10 mouse cellular contexts compared by ENCODE assay signal in genomic region chr12:73052036-73052650, GRCm38 (mm10). TPM values are rescaled to one million over a fixed set of nuclear protein-coding genes. Genes with fewer than 3 reads are reported as not detected.
DNase-seq lines count a peak whose midpoint lies in the region; ATAC-seq and TF ChIP-seq lines count a peak whose summit lies in the region.
"Had no signal": no experiment of that assay in that cellular context is flagged by ENCODE, and none has a peak within 500 bp of the region (broad histone marks: within the 10 kb centered on the region; RNA-seq: fewer than 3 reads in every experiment).

No protein-coding gene starts in this region.

- no peaks in the 10 kb centered on the region for H3K36me3 ChIP-seq in neural tube, embryonic 11.5 days (ENCODE audit: control insufficient read depth, insufficient read depth, low read length)
- H3K36me3 ChIP-seq in hindbrain, embryonic 13.5 days: no peaks in the 10 kb centered on the region
- H3K36me3 ChIP-seq in liver, embryonic 12.5 days: no peaks in the 10 kb centered on the region
- H3K36me3 ChIP-seq in lung, postnatal 0 days (ENCODE audit: insufficient read depth, low read length): no peaks in the 10 kb centered on the region

- no peak for TF ChIP-seq CTCF in lung, postnatal 0 days (IDR thresholded peaks at IDR 0.05)

- no peak overlapping the region for H3K4me3 ChIP-seq in neural tube, embryonic 11.5 days (ENCODE audit: low read depth, low read length)
- H3K4me3 ChIP-seq in hindbrain, embryonic 13.5 days: no peak overlapping the region
- H3K4me3 ChIP-seq in liver, embryonic 12.5 days: no peak overlapping the region
- H3K4me3 ChIP-seq in lung, postnatal 0 days (ENCODE audit: low read depth, low read length): no peak overlapping the region

- H3K9me3 ChIP-seq in neural tube, embryonic 11.5 days (ENCODE audit: control insufficient read depth, low read length): no peaks in the 10 kb centered on the region
- no peaks in the 10 kb centered on the region for H3K9me3 ChIP-seq in hindbrain, embryonic 13.5 days
- H3K9me3 ChIP-seq in liver, embryonic 12.5 days (replicated peaks): no peaks in the 10 kb centered on the region
- no peaks in the 10 kb centered on the region for H3K9me3 ChIP-seq in lung, postnatal 0 days (ENCODE audit: low read length)

- H3K4me1 ChIP-seq in neural tube, embryonic 11.5 days (ENCODE audit: control insufficient read depth, insufficient read depth, low read length): 0 out of 2 replicates have a peak, but pooled peaks cover 8% of the 10 kb centered on the region
- peaks cover 16% of the 10 kb centered on the region for H3K4me1 ChIP-seq in hindbrain, embryonic 13.5 days (replicated peaks)
- peaks cover 10% of the 10 kb centered on the region; the same call in 1 of the 2 replicates for H3K4me1 ChIP-seq in liver, embryonic 12.5 days
- H3K4me1 ChIP-seq in lung, postnatal 0 days (ENCODE audit: insufficient read depth, low read depth, low read length): peaks cover 7% of the 10 kb centered on the region; the same call in 1 of the 2 replicates

- ATAC-seq in neural tube, embryonic 11.5 days (ENCODE audit: insufficient read depth, low FRiP score, low TSS enrichment): no peak
- no peak for ATAC-seq in hindbrain, embryonic 13.5 days (ENCODE audit: low FRiP score)
- no peak for ATAC-seq in liver, embryonic 12.5 days
- no peak for ATAC-seq in lung, postnatal 0 days

- TF ChIP-seq EP300 in lung, postnatal 0 days (IDR thresholded peaks at IDR 0.05): no peak

- no peak overlapping the region for H3K27ac ChIP-seq in neural tube, embryonic 11.5 days (ENCODE audit: low read depth, low read length)
- H3K27ac ChIP-seq in hindbrain, embryonic 13.5 days: peak overlapping the region; percentile 37; the same call in 1 of the 2 replicates
- H3K27ac ChIP-seq in liver, embryonic 12.5 days: no peak overlapping the region
- no peak overlapping the region for H3K27ac ChIP-seq in lung, postnatal 0 days (ENCODE audit: low read length)

- peak; percentile 88 for DNase-seq in heart, adult 11 months
- no peak for DNase-seq in heart, adult 9 months (ENCODE audit: low spot score in 2 of 2)
- peak; percentile 67 for DNase-seq in neural tube, embryonic 11.5 days (ENCODE audit: low spot score)
- DNase-seq in neural tube, embryonic 10.5 days (ENCODE audit: extremely low spot score, low spot score): no peak
- DNase-seq in lung, postnatal 0 days (ENCODE audit: low spot score): no peak
- DNase-seq in cerebellum, postnatal 4 days (ENCODE audit: low spot score in 2 of 2): no peak
- DNase-seq: cerebellum, adult 8-10 months had no signal

- peaks cover 69% of the 10 kb centered on the region for H3K27me3 ChIP-seq in neural tube, embryonic 11.5 days (ENCODE audit: control insufficient read depth, insufficient read depth, low read length)
- H3K27me3 ChIP-seq in hindbrain, embryonic 13.5 days: peaks cover 100% of the 10 kb centered on the region
- H3K27me3 ChIP-seq in liver, embryonic 12.5 days (replicated peaks): peaks cover 100% of the 10 kb centered on the region
- H3K27me3 ChIP-seq in lung, postnatal 0 days (replicated peaks; ENCODE audit: insufficient read depth, low read length): peaks cover 61% of the 10 kb centered on the region

- 1% methylated on average over 19 of the region's 19 CpGs for WGBS in neural tube, embryonic 11.5 days
- WGBS in hindbrain, embryonic 13.5 days: under 1% methylated on average over 19 of the region's 19 CpGs
- 4% methylated on average over 19 of the region's 19 CpGs for WGBS in liver, embryonic 12.5 days (ENCODE audit: insufficient replicate concordance)
- WGBS in lung, postnatal 0 days: 10% methylated on average over 19 of the region's 19 CpGs

- peak overlapping the region; percentile 76 for H3K4me2 ChIP-seq in neural tube, embryonic 11.5 days (ENCODE audit: low read depth)
- H3K4me2 ChIP-seq in hindbrain, embryonic 13.5 days: no peak overlapping the region
- no peak overlapping the region for H3K4me2 ChIP-seq in liver, embryonic 12.5 days
- H3K4me2 ChIP-seq in lung, postnatal 0 days (replicated peaks; ENCODE audit: low read depth, low read length): no peak overlapping the region

- H3K9ac ChIP-seq in neural tube, embryonic 11.5 days (ENCODE audit: low read length): no peak overlapping the region
- H3K9ac ChIP-seq in hindbrain, embryonic 13.5 days: no peak overlapping the region
- no peak overlapping the region for H3K9ac ChIP-seq in liver, embryonic 12.5 days
- H3K9ac ChIP-seq in lung, postnatal 0 days (replicated peaks; ENCODE audit: low read depth): no peak overlapping the region

RNA-seq across cellular contexts. Expression of gene Six1, which starts 1.5 kb away (rescaled TPM):
- polyA plus RNA-seq in neural tube, embryonic 11.5 days (2014; fragmentation: Nextera tagmentation; extraction: Ambion mirVana): 32.7 and 34.9 TPM in 2 replicates
- 2.6 and 5.7 TPM in 2 replicates for polyA plus RNA-seq in hindbrain, embryonic 13.5 days (2015; fragmentation: Nextera tagmentation; extraction: Ambion mirVana)
- 0.19 and 1.1 TPM in 2 replicates for polyA plus RNA-seq in liver, embryonic 12.5 days (2016; fragmentation: Nextera tagmentation; extraction: Ambion mirVana)
- polyA plus RNA-seq in lung, postnatal 0 days (2015; fragmentation: Nextera tagmentation; extraction: Ambion mirVana): 0.70 and 0.92 TPM in 2 replicates
- polyA plus RNA-seq: stomach, embryonic 14.5 days had no signal

Comparison
In these comparisons a context has a peak if more than half of its experiments do, and no peak if none do; other contexts are left out.
1. DNase-seq: peak in heart, adult 11 months (single experiment) and neural tube, embryonic 11.5 days (single experiment); none in heart, adult 9 months (0 of 2), neural tube, embryonic 10.5 days (single experiment), lung, postnatal 0 days (single experiment) and cerebellum, postnatal 4 days (0 of 2).